Mouse (Mus musculus) left cerebral cortex, postnatal 14 days (tissue): ENCODE results near the gene Ptprd. TPM values are rescaled to one million over a fixed set of nuclear protein-coding genes. Genes with fewer than 3 reads are reported as not detected.

ENCODE experiments used
- DNase-seq, 2 experiments: peaks; one replicate each; pipeline ENCODE4 v3.0.0; 2021 to 2022; ENCODE audit warnings: low spot score in 2 of 2, mixed read lengths in 1 of 2
- intact Hi-C: fragments of 180-260 bp; cut with DNase I; formaldehyde crosslinking; loops from one replicate; pipeline ENCODE4 v1.15.1; 2025
- total RNA-seq, 2 experiments: library from RNA; stranded (reverse); gene quantifications; 2 replicates each; pipeline ENCODE4 v1.2.3; 2021

The Ptprd gene
- total RNA-seq, 2 experiments from 2014 or later = 357 to 391 TPM

- no peak for DNase-seq
- intact Hi-C loops = loop anchor here (10.0 kb wide), 1 partner anchor 125 kb away; no protein-coding TSS in a partner anchor
Observed at GRCm38 (mm10) chr4:76319874-76320273, 1891.9 kb downstream of the Ptprd start.

DNA sequence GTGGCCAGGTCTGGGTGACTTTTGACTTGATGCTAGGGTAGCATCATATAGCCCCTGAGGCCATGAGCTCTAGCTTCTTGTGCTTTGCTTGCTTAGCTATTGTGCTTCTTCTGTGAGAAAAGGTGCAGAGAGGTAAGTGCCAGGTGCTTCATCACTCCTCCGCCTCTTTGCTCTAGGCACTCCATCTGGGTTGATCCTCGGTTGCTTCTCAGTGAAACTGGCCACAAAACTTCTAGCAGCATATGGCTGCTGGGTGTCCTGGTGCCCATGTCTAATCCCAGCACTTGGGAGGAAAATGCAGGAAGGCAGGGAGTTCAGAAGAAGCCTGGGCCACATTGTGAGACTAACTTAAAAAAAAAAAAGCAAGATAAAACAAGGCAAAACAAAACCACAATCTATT lies 1895.8 kb downstream of the Ptprd start:
- intact Hi-C loops = no loop called here
- no peak for DNase-seq

DNA sequence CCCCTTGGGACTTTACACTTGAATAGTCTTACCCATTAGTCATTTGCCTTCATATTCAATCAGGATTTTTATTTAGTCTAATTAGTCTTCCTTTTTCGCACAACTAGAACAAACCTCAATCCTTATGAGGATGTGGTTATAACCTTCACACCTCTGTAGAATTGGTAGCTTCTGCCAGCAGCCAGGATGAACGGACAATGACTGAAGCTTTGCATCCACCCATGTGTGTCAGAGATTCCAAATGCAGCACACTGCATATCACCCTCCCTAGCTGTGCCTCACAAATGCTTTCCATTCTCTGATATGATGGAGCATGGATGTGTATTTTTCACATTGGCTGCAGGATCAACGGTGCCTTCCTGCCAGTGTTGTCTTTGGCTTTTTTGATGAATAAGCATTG lies 1898.0 kb downstream of the Ptprd start:
- intact Hi-C loops = no loop called here
- DNase-seq = no peak

DNA sequence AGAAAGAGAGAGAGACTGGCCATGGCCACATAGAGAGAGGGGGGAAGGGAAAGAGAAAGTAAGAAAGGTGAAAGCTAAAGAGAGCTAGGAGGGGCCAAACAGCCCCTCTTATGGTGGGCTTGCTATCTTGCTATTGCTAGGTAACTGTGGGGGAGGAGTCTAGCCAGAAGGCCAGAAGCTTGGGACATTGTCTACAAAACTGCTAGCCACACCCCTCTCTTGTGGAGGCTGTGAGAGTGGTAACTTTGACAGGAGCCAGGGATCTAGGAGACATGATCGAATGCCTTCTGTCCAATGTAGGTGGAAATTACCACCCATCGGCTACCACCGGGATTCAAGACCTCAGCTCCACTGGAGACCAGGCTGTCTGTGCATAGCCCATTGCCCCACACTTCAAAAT lies 1899.2 kb downstream of the Ptprd start:
- no peak for DNase-seq
- intact Hi-C loops = no loop called here

DNA sequence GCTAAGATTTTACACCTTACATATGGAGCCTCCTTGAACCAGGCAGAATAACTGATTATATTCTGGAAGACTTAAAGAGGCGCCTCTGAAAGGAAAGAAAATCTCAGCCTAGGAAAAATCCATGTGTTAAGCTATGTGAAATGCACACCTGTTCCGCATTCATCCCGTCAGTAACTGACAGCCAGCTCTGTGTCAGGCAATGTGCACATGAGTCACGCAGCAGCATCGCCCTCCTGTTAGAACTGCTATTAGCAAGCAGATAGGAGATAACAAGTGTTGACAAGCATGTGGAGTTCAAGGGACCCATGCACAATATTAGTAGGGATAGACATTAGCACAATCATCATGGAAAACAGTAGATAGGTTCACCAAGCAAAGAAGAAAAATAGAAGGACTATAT lies 1905.8 kb downstream of the Ptprd start:
- intact Hi-C loops = no loop called here
- no peak for DNase-seq

GRCm38 (mm10) chr4:76297375-76297774 lies 1914.4 kb downstream of the Ptprd start:
- intact Hi-C loops = no loop called here
- DNase-seq = no peak

DNA sequence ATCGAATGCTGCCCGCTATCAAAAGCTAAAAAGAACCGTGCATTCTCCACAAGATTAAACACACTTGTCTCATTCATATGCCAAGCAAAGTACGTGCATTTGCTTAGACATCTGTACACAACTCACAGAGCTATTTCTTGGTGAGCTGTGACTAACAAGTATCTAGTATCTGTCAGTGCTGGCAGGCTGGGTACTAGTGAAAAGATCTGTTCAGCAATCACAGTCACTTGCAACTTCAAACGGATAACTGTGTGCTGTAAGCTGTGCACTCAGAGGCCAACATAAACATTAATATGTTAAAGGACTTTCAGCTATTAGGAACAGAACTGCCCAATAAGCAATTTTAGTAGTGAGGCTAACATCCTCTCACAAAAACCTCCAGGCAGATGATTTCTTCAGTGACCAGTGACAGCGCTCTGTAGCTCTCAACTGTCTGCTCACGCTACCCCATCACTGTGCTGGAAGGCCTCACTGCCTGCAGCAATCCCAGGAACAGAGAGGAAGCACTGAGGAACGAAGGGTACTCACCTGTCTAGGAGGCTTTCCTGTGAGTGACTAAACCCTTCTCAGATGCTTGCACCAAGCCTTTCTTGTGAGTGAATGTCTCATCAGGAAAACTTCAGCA lies 1918.9 kb downstream of the Ptprd start:
- no peak for DNase-seq
- intact Hi-C loops = no loop called here

DNA sequence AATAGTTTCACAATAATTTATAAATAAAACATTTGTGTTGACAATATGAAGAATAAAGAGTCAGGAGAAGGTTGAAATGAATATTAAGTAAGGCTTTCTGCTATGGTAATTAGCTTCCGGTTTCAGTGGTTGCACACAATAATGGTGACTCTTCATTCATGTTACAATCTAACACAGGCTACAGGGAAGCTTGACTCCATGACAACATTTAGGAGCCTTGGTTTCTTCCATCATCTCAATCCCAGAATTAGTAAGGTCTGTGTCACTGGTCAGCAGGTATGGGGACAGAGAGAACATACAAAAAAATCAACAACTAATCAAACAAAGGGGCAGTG lies 1921.3 kb downstream of the Ptprd start:
- intact Hi-C loops = no loop called here

GRCm38 (mm10) chr4:76289612-76290483 lies 1921.9 kb downstream of the Ptprd start:
- intact Hi-C loops = no loop called here

More for the DNA sequence above, 1921.3 kb downstream of the Ptprd start:
- DNase-seq = no peak

DNA sequence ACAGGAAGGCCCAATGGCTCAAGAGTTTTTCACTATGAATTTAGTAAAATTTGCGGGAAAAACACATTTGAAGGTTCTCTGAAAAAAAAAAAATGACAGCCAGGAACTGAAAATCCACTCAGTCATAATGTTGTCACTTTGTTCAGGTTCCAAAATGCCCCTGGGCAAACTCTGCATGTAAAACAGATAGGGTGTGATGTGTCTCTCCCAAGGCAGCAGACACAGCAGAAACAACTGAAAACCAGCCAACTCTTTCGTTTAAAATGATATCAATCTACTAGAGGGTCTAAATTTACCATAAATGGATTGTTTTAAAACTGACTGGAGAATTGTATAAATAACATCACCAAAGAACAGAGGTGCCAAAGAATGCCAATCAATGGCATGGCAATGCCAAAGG lies 1925.7 kb downstream of the Ptprd start:
- no peak for DNase-seq
- intact Hi-C loops = no loop called here

More at GRCm38 (mm10) chr4:76289612-76290483, 1921.9 kb downstream of the Ptprd start:
- no peak for DNase-seq

DNA sequence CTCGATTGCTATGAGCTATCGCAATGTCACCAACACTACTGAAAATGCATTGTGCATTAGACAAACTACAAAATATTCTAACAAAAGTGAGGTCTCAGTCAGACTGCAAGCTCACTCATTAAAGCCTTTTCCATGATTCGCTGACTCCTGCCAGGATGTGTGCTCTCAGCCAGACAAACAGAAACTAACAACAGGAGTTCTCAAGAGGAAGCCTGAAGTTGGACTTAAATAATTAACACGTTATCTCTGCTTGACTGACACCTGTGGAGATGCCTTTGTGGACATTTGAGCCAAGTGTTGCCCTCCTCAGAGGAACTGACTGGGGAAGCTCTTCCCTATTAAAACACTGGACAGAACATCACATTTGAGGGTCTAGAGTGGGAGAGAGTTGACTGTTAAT lies 1928.9 kb downstream of the Ptprd start:
- no peak for DNase-seq
- intact Hi-C loops = no loop called here

DNA sequence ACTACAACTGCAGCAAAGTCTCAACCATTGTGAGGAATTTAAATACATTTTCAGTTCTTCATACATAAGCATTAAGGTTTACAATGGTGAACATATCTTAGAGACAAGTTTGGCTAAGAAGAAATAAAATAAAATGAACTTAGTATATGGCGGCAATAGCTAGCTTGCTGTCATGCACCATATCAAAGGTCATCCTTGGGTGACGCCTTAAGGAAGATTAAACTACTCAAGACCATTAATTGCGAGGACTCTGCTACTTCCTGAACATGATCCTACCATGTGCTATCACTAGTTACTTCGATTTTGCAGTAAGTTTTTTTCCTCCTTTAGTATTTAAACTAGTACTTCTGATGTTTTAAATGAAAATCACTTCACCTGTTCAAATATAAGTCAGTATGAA lies 1949.0 kb downstream of the Ptprd start:
- intact Hi-C loops = no loop called here
- DNase-seq = no peak

GRCm38 (mm10) chr4:76260686-76261085 lies 1951.1 kb downstream of the Ptprd start:
- intact Hi-C loops = no loop called here
- no peak for DNase-seq

GRCm38 (mm10) chr4:76260286-76260685 lies 1951.5 kb downstream of the Ptprd start:
- intact Hi-C loops = no loop called here

DNA sequence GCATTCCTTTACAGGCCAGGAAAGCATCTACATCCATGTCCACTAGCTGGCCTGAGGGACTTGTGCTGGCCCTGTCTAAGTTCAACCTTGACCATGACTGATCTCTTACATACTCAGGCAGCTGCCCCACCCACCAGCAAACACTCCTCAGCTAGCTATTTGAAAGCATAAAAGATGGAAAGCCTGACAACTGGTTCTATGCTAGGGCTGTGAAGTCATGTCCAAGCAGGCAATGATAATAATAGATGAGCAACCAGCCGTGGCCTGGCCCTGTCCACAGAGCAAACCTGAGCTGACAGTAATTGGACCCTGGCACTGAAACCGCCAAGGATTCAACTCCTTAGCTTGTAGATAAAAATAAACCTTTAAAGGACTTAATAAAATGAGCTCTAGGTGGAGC lies 1952.1 kb downstream of the Ptprd start:
- no peak for DNase-seq
- intact Hi-C loops = no loop called here

More at GRCm38 (mm10) chr4:76260286-76260685, 1951.5 kb downstream of the Ptprd start:
- no peak for DNase-seq

DNA sequence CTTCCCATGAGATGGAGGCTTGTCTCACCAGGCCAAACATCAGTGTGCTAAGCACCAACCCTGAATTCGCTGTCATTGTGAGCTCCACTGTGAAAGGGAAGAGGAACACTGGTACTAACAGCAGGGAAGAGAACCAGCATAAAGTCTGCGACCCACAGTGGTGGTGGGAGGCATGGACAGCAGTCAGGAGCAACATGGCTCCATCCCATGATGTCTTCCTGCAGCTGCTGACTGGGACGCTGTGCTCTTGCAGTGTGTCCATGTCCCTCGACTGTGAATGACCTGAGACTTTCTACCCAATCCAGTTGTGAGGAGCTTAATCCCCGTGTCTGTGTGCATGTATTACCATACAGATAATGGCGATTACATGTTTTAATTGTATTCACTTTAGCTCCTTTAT lies 1967.4 kb downstream of the Ptprd start:
- intact Hi-C loops = no loop called here
- no peak for DNase-seq

- DNase-seq = no peak
- intact Hi-C loops = no loop called here
Observed at GRCm38 (mm10) chr4:76241542-76241941, 1970.2 kb downstream of the Ptprd start.

DNA sequence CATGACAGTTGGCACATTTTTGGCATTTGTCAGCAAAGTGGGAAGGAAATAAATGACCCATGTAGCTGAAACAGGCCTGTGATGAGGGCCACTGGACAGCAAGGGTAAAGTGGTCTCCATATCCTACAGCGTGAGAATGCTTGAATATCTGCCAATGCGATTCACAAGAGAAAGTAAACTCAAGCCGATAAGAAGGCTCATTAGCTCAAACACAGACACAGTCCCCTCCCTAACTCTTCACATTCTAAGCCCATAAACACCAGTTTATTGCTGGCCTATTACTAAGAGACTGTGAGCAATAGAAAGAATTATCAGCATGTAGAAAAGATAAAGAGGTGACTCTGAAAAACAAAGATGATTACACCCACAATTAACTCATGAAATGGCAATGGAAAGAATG lies 1970.6 kb downstream of the Ptprd start:
- DNase-seq = no peak
- intact Hi-C loops = no loop called here

GRCm38 (mm10) chr4:76239063-76239462 lies 1972.7 kb downstream of the Ptprd start:
- no peak for DNase-seq
- intact Hi-C loops = no loop called here

DNA sequence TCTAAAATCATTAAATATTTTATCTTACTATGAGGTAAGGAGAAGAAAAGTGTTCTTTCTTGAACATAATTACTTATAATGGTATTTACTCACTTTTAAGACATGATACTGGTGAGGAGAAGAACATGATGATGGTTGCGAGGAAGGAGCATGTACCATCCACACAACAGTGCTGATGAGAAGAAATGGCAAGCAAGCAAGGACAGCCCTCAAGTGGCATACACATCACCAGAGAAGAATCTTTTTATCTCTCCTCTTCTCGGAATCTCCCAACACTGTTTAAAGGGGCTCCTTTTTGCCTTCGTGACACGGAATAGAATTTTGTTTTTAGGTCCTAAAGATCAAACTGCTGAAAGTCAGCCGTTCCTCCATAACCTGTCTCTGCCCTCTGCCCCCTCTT lies 1973.2 kb downstream of the Ptprd start:
- intact Hi-C loops = no loop called here
- DNase-seq = no peak

DNA sequence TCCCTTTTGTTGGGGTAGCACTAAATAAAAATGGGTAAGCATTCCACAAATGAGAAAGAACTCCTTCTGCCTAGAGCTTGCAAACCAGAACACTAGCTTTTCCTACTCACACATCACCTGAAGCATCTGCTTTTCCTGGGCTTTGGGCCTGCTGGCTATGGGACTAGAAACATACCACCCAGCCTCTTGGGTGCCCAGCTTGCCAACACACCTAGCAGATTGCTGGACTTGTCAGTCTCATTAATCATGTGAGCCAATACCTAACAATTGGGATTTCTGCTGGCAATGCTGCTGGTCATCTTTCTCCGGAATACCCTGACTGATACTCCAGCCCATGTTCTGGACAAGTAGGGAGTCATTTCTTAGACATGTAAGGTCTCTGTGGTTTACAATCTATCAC lies 1973.9 kb downstream of the Ptprd start:
- no peak for DNase-seq
- intact Hi-C loops = no loop called here
